Mouse (Mus musculus): Measurements from ENCODE around the gene Gtf2ird1. TPM values are rescaled to one million over a fixed set of nuclear protein-coding genes. Genes with fewer than 3 reads are reported as not detected.
A peak's percentile ranks its signal among the peaks of the same experiment; 100 is the strongest.

The Gtf2ird1 gene
- 10 to 100 TPM; 46.9 to 47.0 TPM for total RNA-seq (2021)
- long read RNA-seq, experiment 1, transcript Gtf2ird1-209 (30 exons, 3,524 nt) = major isoform, 5 of 49 reads
- long read RNA-seq, experiment 1, partial matches to known transcripts = 25 of 49 reads
- long read RNA-seq, experiment 1, other reads (novel, unspliced or antisense) = 12 of 49 reads
- long read RNA-seq, experiment 2, transcript Gtf2ird1-209 (30 exons, 3,524 nt) = major isoform, 7 of 40 reads
- long read RNA-seq, experiment 2, partial matches to known transcripts = 14 of 40 reads
- long read RNA-seq, experiment 2, other reads (novel, unspliced or antisense) = 11 of 40 reads

GRCm38 (mm10) chr5:134456503-134456962 is at the start of gene Gtf2ird1:
TSS of gene Gtf2ird1 (minus strand) at chr5:134456716.
- intact Hi-C loops (cut with DNase I) = no loop called here
- TF ChIP-seq CTCF (IDR thresholded peaks at IDR 0.05) = no peak

GRCm38 (mm10) chr5:134505810-134506292 is 49.3 kb upstream of the Gtf2ird1 start:
- TF ChIP-seq CTCF (IDR thresholded peaks at IDR 0.05) = no peak
- Histone ChIP-seq H3K4me3 (no peak overlapping the region), H3K27ac (peak overlapping the region; percentile 80)
- intact Hi-C loops (cut with DNase I) = loop anchor here (2.0 to 5.0 kb wide), 2 partner anchors 77 to 196 kb away; no protein-coding TSS in a partner anchor
- no peak for DNase-seq (ENCODE audit: extremely low spot score in 1 of 2, low spot score in 2 of 2)

More at GRCm38 (mm10) chr5:134456503-134456962, at the start of gene Gtf2ird1:
- DNase-seq (ENCODE audit: extremely low spot score in 1 of 2, low spot score in 2 of 2) = peak; percentile 70 to 76
- Histone ChIP-seq H3K27ac (peak within 1 kb of the TSS; percentile 80), H3K4me3 (peak within 1 kb of the TSS; percentile 81)

DNA sequence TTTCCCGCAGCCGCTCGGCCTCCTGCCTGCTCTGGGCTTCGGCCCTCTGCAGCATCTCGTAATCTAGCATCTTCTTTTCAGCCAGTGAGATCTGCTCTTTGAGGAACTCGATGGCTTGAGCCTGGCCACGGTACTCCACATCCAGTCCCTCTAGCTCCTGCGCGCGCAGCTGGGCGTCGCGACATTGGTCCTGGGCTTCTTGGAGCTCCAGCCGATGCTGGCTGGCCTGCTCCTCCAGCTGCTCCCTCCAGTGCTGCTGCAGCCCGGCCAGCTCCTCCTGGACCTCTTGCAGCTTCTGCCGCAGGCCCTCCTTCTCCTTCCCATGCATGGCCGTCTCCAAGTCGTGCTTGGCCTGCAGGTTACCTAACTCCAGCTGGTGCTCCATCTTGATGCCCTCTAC is 46.1 kb upstream of the Gtf2ird1 start:
- DNase-seq (ENCODE audit: extremely low spot score in 1 of 2, low spot score in 2 of 2) = no peak
- Histone ChIP-seq H3K27ac (no peak overlapping the region), H3K4me3 (no peak overlapping the region)
- intact Hi-C loops (cut with DNase I) = no loop called here
- no peak for TF ChIP-seq CTCF (IDR thresholded peaks at IDR 0.05)

DNA sequence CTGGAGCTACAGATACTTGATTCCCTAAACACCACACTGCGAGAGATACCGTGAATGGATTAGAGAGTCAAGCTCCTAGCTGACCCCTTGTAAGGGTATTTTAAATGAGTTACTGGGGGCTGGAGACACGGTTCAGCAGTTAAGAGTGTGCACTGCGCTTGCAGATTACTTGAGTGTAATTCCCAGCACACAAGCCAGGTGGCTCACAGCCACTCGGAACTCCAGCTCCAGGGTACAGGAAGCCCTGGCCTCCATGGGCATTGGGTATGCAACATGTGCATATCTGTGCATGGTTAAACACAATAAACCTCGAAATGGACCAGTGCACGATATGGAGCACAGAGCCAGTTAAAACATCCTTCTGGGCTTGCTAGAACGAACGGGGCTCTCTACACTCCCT is 44.9 kb upstream of the Gtf2ird1 start:
- no peak for DNase-seq (ENCODE audit: extremely low spot score in 1 of 2, low spot score in 2 of 2)
- H3K27ac ChIP-seq = no peak overlapping the region
- intact Hi-C loops (cut with DNase I) = loop anchor here (2.0 kb wide), 1 partner anchor 45 kb away; no protein-coding TSS in a partner anchor
- peak; percentile 59 for TF ChIP-seq CTCF (IDR thresholded peaks at IDR 0.05)
- H3K4me3 ChIP-seq = no peak overlapping the region

GRCm38 (mm10) chr5:134500681-134501080 is 44.2 kb upstream of the Gtf2ird1 start:
- no peak for TF ChIP-seq CTCF (IDR thresholded peaks at IDR 0.05)
- no peak for DNase-seq (ENCODE audit: extremely low spot score in 1 of 2, low spot score in 2 of 2)
- Histone ChIP-seq H3K4me3 (no peak overlapping the region), H3K27ac (no peak overlapping the region)
- intact Hi-C loops (cut with DNase I) = loop anchor here (2.0 kb wide), 1 partner anchor 46 kb away; no protein-coding TSS in a partner anchor

DNA sequence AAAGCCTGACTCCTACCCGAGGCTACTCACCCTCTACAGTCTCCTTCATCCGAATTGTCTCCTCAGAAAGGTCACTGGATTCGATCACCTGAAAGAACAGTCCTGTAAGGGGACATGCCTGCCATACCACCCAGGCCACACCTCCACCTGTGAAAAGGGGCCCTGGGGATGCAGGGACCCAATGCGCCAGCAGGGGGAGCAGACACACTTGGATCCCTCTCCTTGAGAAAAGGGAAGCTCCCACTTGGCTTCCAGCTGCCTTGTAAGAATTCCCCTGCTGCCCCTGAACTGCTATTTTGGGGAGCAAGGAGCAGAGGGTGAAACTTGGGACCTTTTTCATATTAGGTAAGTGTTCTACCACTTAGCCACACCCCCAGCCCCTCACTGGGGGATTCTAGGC is 43.5 kb upstream of the Gtf2ird1 start:
- DNase-seq (ENCODE audit: extremely low spot score in 1 of 2, low spot score in 2 of 2) = peak; percentile 59 to 68
- intact Hi-C loops (cut with DNase I) = loop anchor here (2.0 kb wide), 1 partner anchor 47 kb away; no protein-coding TSS in a partner anchor
- H3K27ac ChIP-seq = no peak overlapping the region
- peak; percentile 78 for TF ChIP-seq CTCF (IDR thresholded peaks at IDR 0.05)
- no peak overlapping the region for H3K4me3 ChIP-seq

GRCm38 (mm10) chr5:134497026-134497425 is 40.5 kb upstream of the Gtf2ird1 start:
- no peak overlapping the region for H3K27ac ChIP-seq
- no peak for DNase-seq (ENCODE audit: extremely low spot score in 1 of 2, low spot score in 2 of 2)
- H3K4me3 ChIP-seq = no peak overlapping the region
- TF ChIP-seq CTCF (IDR thresholded peaks at IDR 0.05) = no peak
- intact Hi-C loops (cut with DNase I) = loop anchor here (10.0 kb wide), 1 partner anchor 408 kb away; the partner anchor contains the start of gene Tmem270

GRCm38 (mm10) chr5:134495796-134496195 is 39.3 kb upstream of the Gtf2ird1 start:
- intact Hi-C loops (cut with DNase I) = loop anchor here (2.0 to 10.0 kb wide), 3 partner anchors 87 to 409 kb away; partner anchors contain the start of gene Tmem270
- Histone ChIP-seq H3K27ac (no peak overlapping the region), H3K4me3 (no peak overlapping the region)
- no peak for TF ChIP-seq CTCF (IDR thresholded peaks at IDR 0.05)
- DNase-seq (ENCODE audit: extremely low spot score in 1 of 2, low spot score in 2 of 2) = no peak

- intact Hi-C loops (cut with DNase I) = loop anchor here (2.0 to 10.0 kb wide), 4 partner anchors 89 to 411 kb away; partner anchors contain the start of gene Tmem270
- Histone ChIP-seq H3K4me3 (no peak overlapping the region), H3K27ac (no peak overlapping the region)
- DNase-seq (ENCODE audit: extremely low spot score in 1 of 2, low spot score in 2 of 2) = peak; percentile 87 to 89
- peak; percentile 95 for TF ChIP-seq CTCF (IDR thresholded peaks at IDR 0.05)
Observed at GRCm38 (mm10) chr5:134494142-134494541, 37.6 kb upstream of the Gtf2ird1 start.

DNA sequence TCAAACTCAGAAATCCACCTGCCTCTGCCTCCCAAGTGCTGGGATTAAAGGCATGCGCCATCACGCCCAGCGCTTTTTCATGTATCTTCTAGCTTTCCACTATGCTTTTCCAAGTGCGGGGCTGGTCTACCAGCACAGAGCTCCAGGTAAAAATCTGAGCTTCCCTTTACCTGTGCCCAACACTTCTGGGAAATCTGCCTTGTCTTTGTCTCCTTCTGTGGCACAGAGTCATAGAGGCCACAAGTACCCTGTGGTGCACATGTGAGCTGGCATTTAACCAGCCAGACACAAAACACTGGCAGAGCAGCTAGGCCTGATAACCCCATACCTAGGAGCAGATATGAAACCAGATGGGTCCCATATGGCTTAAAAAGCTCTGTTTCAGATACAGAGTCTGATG is 36.4 kb upstream of the Gtf2ird1 start:
- Histone ChIP-seq H3K4me3 (no peak overlapping the region), H3K27ac (no peak overlapping the region)
- DNase-seq (ENCODE audit: extremely low spot score in 1 of 2, low spot score in 2 of 2) = no peak
- intact Hi-C loops (cut with DNase I) = loop anchor here (5.0 to 10.0 kb wide), 2 partner anchors 209 to 412 kb away; partner anchors contain the start of gene Tmem270
- TF ChIP-seq CTCF (IDR thresholded peaks at IDR 0.05) = no peak

GRCm38 (mm10) chr5:134491712-134492417 is 35.3 kb upstream of the Gtf2ird1 start:
- H3K4me3 ChIP-seq = no peak overlapping the region
- H3K27ac ChIP-seq = peak overlapping the region; percentile 13; the same call in 1 of the 2 replicates
- peak; percentile 84 to 88 for DNase-seq (ENCODE audit: extremely low spot score in 1 of 2, low spot score in 2 of 2)
- TF ChIP-seq CTCF (IDR thresholded peaks at IDR 0.05) = peak; percentile 97
- intact Hi-C loops (cut with DNase I) = loop anchor here (5.0 to 10.0 kb wide), 2 partner anchors 210 to 413 kb away; partner anchors contain the start of gene Tmem270
